Mouse (Mus musculus): ENCODE data around the gene Cnih3.

The Cnih3 gene

DNA sequence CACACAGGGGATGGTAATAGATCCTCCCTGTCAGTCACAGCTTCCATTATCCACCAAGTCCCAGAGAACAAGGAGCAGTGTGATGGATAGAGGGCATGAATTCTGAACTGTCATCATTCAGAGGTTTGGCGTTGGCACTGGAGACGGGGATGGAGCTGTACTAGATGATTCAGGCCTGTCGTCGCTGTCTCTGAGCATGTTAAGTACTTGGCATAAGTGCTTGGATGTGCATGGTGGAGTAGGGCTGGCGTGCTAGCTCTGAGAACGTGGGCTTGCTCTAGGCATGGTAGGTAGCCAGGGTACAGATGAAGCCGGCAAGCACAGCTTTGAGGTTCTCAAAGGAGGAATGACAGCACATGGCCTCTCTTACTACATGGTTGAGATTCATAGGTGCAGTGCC lies 95.6 kb downstream of the Cnih3 start:
- no peak for DNase-seq (ENCODE audit: low read depth, low spot score)

GRCm38 (mm10) chr1:181453106-181453505 lies 100.7 kb downstream of the Cnih3 start:
- DNase-seq (ENCODE audit: low read depth, low spot score): no peak

DNA sequence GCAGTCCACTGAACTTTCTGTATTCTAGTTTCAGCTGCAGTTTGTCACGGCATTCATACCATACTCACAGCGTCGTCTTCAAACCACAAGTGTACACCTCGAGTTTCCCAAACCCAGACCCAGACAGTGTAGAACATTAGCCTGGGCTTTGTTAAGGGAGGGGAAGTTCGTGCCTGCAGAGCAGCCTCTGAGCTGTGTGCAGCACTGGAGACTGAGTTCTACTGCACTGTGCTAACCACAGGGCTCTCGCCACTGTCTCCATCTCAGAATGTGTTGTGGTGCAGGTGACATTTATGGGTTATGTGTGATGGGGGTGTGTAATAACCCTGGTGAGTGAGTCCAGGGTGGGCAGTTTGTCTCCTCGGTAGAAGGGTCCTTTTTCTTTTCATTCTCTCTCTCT lies 104.5 kb downstream of the Cnih3 start:
- no peak for DNase-seq (ENCODE audit: low read depth, low spot score)

- no peak for DNase-seq (ENCODE audit: low read depth, low spot score)
These were observed 107.1 kb downstream of the Cnih3 start for GRCm38 (mm10) chr1:181459431-181460105.

GRCm38 (mm10) chr1:181460283-181460682 lies 107.9 kb downstream of the Cnih3 start:
- DNase-seq (ENCODE audit: low read depth, low spot score): no peak

- no peak for DNase-seq (ENCODE audit: low read depth, low spot score)
These were observed 109.1 kb downstream of the Cnih3 start for GRCm38 (mm10) chr1:181461484-181461883.

DNA sequence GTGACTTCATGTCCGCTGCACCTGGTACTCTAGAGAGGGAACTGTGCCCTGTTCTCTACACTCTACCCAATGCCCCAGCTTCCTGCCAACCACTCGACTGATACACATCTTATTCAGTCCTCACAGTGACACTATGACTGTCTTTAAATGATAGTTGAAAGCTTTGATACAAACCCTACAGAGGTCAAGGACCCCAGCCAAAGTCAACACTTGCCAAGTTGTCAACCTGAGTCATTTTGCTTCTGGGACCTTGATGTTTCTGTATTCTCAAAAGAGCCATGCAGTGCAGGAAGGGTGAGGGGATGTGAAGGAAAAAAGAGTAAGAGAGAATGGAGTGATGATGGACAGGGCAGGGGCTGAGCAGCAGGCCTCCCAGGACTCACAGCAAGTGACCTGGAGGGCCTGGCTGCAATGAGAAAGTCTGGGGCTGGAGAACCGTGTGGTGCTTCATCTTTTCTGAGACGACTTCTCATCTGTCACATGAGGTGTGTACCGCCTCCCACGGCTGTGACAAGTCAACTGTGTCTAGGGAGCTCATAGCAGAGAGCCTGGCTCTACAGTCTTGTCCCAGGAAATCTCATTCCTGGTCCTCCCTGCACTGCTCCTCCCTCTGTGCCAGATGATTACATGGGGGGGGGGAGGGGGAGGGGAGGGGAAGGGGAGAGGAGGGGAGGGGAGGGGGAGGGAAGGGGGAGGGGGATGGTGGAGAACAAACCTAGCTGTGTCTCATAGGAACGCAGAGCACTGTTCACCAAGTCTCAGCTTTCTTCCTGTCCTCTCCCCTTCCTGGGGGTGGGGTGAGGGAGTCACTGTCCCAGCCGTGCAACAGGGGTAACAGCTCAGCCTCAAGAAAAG lies 109.8 kb downstream of the Cnih3 start:
- DNase-seq (ENCODE audit: low read depth, low spot score): no peak

DNA sequence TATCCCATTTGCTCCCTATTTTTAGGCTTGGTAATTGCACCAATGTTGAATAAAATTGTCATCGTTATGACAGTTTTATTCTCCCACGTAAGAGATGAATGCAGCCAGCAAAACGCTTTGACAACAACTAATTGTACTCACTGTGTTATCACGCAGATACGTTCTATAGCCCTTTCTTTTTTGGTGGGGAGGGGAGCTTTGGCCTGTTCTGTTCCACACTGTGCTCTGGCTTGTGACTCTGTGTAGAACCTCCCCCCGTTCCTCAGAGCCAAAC lies 110.4 kb downstream of the Cnih3 start:
- no peak for DNase-seq (ENCODE audit: low read depth, low spot score)

- DNase-seq (ENCODE audit: low read depth, low spot score): peak; percentile 4
These were observed 112.6 kb downstream of the Cnih3 start for GRCm38 (mm10) chr1:181465027-181465426.

DNA sequence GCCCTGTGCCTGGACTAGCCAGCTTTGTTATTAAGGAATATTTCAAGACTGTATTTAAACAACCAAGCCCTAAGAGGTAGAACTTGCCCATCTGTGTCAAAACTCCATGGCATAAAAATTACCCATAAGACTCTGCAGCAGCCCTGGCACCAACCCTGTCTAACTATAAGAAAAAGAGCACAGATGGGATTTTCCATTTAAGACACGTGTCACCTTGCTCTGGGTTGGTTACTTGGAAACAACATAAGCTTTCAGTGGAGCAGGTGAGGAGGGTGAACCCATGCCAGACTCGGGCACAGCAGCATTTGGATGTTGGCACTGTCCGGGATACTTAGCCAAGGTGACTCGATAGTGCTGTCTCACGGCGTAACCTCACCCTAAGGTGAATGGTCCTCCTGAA lies 113.6 kb downstream of the Cnih3 start:
- no peak for DNase-seq (ENCODE audit: low read depth, low spot score)

GRCm38 (mm10) chr1:181466601-181467320 lies 114.3 kb downstream of the Cnih3 start:
- DNase-seq (ENCODE audit: low read depth, low spot score): no peak

GRCm38 (mm10) chr1:181467321-181467670 lies 114.9 kb downstream of the Cnih3 start:
- DNase-seq (ENCODE audit: low read depth, low spot score): no peak

DNA sequence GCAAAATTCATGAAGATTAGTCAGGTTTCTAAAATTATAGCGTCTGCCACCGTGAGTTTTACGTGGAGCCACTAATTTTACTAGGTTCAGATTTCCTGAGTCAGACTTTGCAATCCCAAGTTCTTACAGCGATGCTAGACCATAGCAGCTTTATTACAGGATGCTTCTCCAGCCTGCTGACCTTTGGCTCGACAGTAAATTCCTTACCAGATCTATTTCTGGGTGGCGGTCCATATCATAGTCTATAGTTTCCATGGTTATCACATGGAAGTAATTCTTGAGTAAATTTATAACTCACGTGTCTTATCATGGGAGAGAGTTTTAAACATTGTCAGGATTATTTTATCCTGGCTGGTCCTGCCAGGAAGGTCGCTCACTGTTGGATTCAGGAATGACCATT lies 117.0 kb downstream of the Cnih3 start:
- no peak for DNase-seq (ENCODE audit: low read depth, low spot score)

DNA sequence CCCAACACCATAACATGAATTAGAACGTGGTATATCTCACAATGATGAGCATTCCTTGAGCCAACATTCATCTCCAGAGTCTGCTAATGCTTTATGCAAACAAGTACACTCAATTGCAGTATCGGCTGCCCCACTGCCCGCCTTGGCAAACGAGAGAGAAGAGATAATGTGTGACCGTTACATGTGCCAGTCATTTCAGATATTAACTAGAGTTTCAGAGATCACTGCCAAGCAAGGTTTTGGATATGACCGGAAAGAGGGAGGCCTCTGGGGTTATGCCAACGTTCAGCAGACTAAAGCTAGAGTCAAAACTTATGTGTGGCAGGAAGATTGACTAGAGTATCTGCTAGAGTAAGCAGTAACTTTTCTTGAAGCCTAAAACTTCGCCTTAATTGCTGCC lies 123.7 kb downstream of the Cnih3 start:
- no peak for DNase-seq (ENCODE audit: low read depth, low spot score)

DNA sequence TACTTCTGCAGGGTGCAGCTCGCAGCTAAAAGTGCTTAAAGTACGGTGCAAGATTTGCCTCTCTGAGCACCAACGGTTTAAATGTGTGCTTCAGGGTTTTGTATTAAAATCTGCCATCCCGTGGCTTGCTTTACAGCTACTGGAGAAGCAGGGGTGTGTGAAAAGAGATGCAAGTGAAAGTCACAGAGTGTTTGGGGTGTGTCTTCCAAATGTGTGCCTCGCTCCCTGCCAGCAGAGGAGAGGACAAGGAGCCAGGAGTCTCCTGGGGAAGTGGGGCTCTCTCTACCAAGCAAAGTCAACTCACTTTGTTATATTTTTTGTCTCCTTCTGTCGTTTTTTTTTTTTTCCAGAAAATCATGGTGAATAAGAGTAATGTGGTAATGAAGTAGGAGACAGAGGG lies 124.1 kb downstream of the Cnih3 start:
- DNase-seq (ENCODE audit: low read depth, low spot score): no peak

- DNase-seq (ENCODE audit: low read depth, low spot score): no peak
These were observed 132.3 kb downstream of the Cnih3 start for GRCm38 (mm10) chr1:181484696-181485095.

DNA sequence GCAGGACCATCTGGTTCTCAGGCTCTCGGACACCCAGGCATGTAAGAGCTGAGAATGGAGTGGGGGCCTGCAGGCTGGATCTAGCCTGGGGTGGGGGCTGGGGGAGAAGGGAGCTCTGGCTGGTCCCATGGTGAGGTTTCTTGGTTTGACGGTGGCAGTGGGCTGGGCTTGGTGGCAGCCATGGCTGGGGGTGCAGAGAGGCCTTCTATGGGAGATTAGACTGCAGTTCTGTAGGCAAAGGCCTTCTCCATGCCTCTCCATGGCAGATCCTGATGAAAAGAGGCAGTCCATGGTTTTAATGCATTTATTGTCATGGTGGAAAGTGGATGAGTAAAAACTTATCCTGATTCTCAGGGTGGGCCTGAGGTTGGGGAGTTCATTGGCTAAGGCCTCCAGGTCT lies 151.0 kb downstream of the Cnih3 start:
- DNase-seq (ENCODE audit: low read depth, low spot score): no peak

GRCm38 (mm10) chr1:181505367-181505766 lies 152.9 kb downstream of the Cnih3 start:
- DNase-seq (ENCODE audit: low read depth, low spot score): no peak

Data from WW6 (cell line).